Mouse (Mus musculus) brain, embryonic 14.5 days (tissue): ENCODE results near the gene Tfam. TPM values are rescaled to one million over a fixed set of nuclear protein-coding genes. Genes with fewer than 3 reads are reported as not detected.
A peak's percentile ranks its signal among the peaks of the same experiment; 100 is the strongest.

Experiments used
- DNase-seq: peaks from one replicate; pipeline ENCODE4 v3.0.0-alpha.2; 2011; ENCODE audit warnings: low read depth
- CTCF ChIP-seq: fragments of 200-500 bp; IDR thresholded peaks from 2 replicates; pipeline ENCODE4 v1.5.1; 2012; ENCODE audit warnings: inconsistent platforms, mild to moderate bottlenecking, moderate library complexity, borderline replicate concordance; ENCODE audit not compliant: insufficient read depth, insufficient read length; ENCODE audit errors: extremely low read depth
- POLR2A ChIP-seq: fragments of 200-500 bp; IDR thresholded peaks from 2 replicates; pipeline ENCODE4 v1.6.1; 2012; ENCODE audit warnings: mild to moderate bottlenecking, inconsistent platforms, borderline replicate concordance; ENCODE audit not compliant: poor library complexity, insufficient read depth, insufficient read length, severe bottlenecking; ENCODE audit errors: extremely low read depth
- polyA plus RNA-seq: library from polyadenylated mRNA; depleted of rRNA; stranded (reverse); fragments of >200 nt; gene quantifications from 2 replicates; pipeline ENCODE4 v1.2.3, GENCODE M21; 2012; rRNA removed

The Tfam gene
- polyA plus RNA-seq, 1 experiment = 20.4 TPM

DNA sequence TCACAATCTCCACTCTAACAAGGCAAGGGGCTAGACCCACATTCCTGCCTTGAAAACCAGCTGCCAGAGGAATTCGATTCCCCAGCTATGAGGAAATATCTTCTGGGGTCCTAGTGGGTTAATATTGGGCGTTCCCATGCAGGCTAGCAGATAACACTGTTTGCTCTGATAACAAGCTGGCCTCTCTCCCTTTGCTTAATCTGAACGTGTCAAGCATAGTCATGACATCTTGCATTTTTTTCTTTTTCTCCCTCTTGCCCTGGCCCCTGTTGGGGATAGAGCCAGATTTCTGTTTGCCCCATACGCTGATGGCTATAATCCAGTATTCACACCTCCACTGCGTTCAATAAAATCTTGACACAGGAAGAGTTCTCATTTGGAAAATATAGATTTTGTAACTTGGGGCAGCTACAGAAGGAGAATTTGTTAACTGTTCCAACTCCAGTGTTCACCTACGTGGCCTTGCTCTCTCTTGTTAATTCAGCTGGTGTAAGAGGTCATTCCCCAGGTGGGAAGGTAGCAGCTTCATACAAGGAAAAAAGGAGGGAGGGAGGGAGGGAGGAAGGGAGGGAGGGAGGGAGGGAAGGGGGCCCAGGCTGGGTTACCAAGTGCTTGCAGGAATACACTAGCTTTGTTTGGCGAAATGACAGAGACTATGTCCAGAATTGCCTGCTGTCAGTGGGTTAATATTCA is 54.6 kb downstream of the Tfam start:
- TF ChIP-seq POLR2A = no peak
- no peak for TF ChIP-seq CTCF
- peak; percentile 9 for DNase-seq

DNA sequence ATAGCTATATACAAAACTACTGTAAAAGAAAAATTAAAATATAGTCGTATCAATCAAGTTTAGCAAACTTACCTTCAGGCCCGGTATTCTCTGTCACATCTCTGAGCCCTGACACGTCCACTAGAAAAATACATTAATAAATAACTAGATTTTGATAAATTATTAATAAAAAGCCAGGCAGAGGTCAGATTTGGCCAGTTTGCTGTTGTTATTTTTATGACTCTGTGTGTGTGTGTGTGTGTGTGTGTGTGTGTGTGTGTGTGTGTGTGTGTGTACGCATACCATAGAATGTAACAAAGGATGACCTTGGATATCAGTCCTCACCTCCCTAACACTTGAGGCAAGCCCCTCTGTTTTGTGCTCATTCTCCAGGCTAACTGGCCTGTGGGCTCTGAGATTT is 56.1 kb downstream of the Tfam start:
- TF ChIP-seq CTCF = no peak
- no peak for TF ChIP-seq POLR2A
- no peak for DNase-seq

DNA sequence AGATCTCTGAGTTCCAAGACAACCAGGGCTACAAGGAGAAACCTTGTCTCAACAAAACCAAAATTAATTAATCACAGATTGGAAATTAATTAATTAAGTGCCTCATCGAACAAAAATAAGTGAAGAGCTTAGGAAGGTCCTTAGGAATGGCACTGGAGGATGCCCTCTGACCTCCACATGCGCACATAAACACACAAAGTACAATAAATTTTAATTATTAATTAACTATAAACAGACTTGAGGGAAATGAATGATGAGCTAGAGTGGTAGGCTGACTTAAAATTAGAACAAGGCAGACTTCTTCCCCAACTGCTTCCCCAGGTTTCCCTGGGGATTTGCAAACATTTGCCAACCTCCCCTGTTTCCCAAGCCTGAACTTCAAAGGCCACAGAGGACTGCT is 57.0 kb downstream of the Tfam start:
- DNase-seq = no peak
- TF ChIP-seq CTCF = no peak
- TF ChIP-seq POLR2A = no peak

DNA sequence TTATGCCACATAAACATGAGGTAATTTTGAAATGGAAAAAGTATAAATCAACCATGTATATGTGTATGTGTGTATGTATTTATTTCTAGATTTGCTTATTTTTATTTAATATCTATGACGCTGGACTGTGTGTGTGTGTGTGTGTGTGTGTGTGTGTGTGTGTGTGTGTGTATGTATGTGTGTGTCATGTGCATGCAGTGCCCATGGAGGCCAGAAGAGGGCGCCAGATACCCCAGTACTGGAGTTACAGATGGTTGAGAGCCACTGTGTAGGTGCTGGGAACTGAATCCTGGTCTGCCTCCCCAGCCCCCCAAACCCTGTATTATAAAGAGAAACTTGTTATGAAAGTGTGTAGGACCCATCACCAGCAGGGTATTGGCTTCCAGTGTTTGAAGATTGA is 58.0 kb downstream of the Tfam start:
- TF ChIP-seq CTCF (peak; percentile 15; the same call in 1 of the 2 replicates), POLR2A (no peak)
- no peak for DNase-seq

GRCm38 (mm10) chr10:71177201-71177600 is 60.9 kb downstream of the Tfam start:
- DNase-seq = no peak
- no peak for TF ChIP-seq POLR2A
- TF ChIP-seq CTCF = no peak

- no peak for TF ChIP-seq CTCF
- no peak for TF ChIP-seq POLR2A
- no peak for DNase-seq
Measured at GRCm38 (mm10) chr10:71176341-71176740, 61.7 kb downstream of the Tfam start.

Other genes with a start within 250 kb of the Tfam start
- gene Bicc1, start 78.6 kb downstream of the Tfam start, polyA plus RNA-seq = 4.1 and 6.9 TPM in 2 replicates
- 239 and 272 TPM in 2 replicates for gene Ube2d1, start 47.0 kb upstream of the Tfam start, polyA plus RNA-seq
- gene Cisd1, start 106.7 kb upstream of the Tfam start, polyA plus RNA-seq = 98.2 and 110 TPM in 2 replicates
- gene Ipmk, start 109.5 kb upstream of the Tfam start, polyA plus RNA-seq = 15.6 and 20.5 TPM in 2 replicates